ENCODE assay signal across 29 mouse cellular contexts in genomic region chr1:72804031-72804430, GRCm38 (mm10). TPM values are rescaled to one million over a fixed set of nuclear protein-coding genes. Genes with fewer than 3 reads are reported as not detected.
DNase-seq lines count a peak whose midpoint lies in the region; ATAC-seq and TF ChIP-seq lines count a peak whose summit lies in the region.
"Had no signal": no experiment of that assay in that cellular context is flagged by ENCODE, and none has a peak within 500 bp of the region (broad histone marks: within the 10 kb centered on the region; RNA-seq: fewer than 3 reads in every experiment).

No protein-coding gene starts in this region.

- H3K9me3 ChIP-seq in lung, embryonic 14.5 days (ENCODE audit: low read depth, low read length), result no peaks in the 10 kb centered on the region
- no peaks in the 10 kb centered on the region for H3K9me3 ChIP-seq in lung, postnatal 0 days (ENCODE audit: low read length)
- no peaks in the 10 kb centered on the region for H3K9me3 ChIP-seq in midbrain, postnatal 0 days (ENCODE audit: low read length)
- H3K9me3 ChIP-seq in midbrain, embryonic 15.5 days, result no peaks in the 10 kb centered on the region
- no peaks in the 10 kb centered on the region; the same call in 1 of the 2 replicates for H3K9me3 ChIP-seq in embryonic facial prominence, embryonic 10.5 days
- H3K9me3 ChIP-seq: embryonic facial prominence, embryonic 15.5 days; forebrain, embryonic 13.5 days; G1E; heart, embryonic 15.5 days; hindbrain, embryonic 12.5 days; limb, embryonic 13.5 days; midbrain, embryonic 12.5 days had no signal

- H3K27me3 ChIP-seq in lung, embryonic 14.5 days (ENCODE audit: insufficient read depth, low read length), result no peaks in the 10 kb centered on the region
- H3K27me3 ChIP-seq in lung, postnatal 0 days (replicated peaks; ENCODE audit: insufficient read depth, low read length), result no peaks in the 10 kb centered on the region
- H3K27me3 ChIP-seq in midbrain, postnatal 0 days (ENCODE audit: insufficient read depth, low read length), result no peaks in the 10 kb centered on the region
- no peaks in the 10 kb centered on the region for H3K27me3 ChIP-seq in midbrain, embryonic 15.5 days (replicated peaks)
- H3K27me3 ChIP-seq in embryonic facial prominence, embryonic 10.5 days (replicated peaks; ENCODE audit: low read depth, poor library complexity, severe bottlenecking), result no peaks in the 10 kb centered on the region
- H3K27me3 ChIP-seq: embryonic facial prominence, embryonic 15.5 days; forebrain, embryonic 13.5 days; heart, embryonic 15.5 days; hindbrain, embryonic 12.5 days; limb, embryonic 13.5 days; midbrain, embryonic 12.5 days had no signal

- peak; percentile 42 to 56 for DNase-seq in cerebellum, postnatal 14 days
- DNase-seq in cerebellum, adult 8-10 months, result no peak
- peak; percentile 51 for DNase-seq in lung, embryonic 14.5 days
- DNase-seq in lung, postnatal 0 days (ENCODE audit: low spot score), result no peak
- peak; percentile 49 for DNase-seq in midbrain, postnatal 0 days (ENCODE audit: low spot score)
- DNase-seq in embryonic facial prominence, embryonic 10.5 days (ENCODE audit: low spot score), result no peak
- DNase-seq: adrenal gland, adult 8-10 months; cerebellum, adult 9-11 months; gastrocnemius, postnatal 14 days; kidney, adult 11 months; kidney, postnatal 14 days; lung, postnatal 36 days; thymus, postnatal 4 days had no signal

- no peaks in the 10 kb centered on the region for H3K36me3 ChIP-seq in lung, embryonic 14.5 days (ENCODE audit: insufficient read depth)
- no peaks in the 10 kb centered on the region for H3K36me3 ChIP-seq in lung, postnatal 0 days (ENCODE audit: insufficient read depth, low read length)
- no peaks in the 10 kb centered on the region for H3K36me3 ChIP-seq in midbrain, postnatal 0 days (ENCODE audit: insufficient read depth, low read length)
- H3K36me3 ChIP-seq in midbrain, embryonic 15.5 days (replicated peaks), result no peaks in the 10 kb centered on the region
- H3K36me3 ChIP-seq in embryonic facial prominence, embryonic 10.5 days (replicated peaks), result no peaks in the 10 kb centered on the region
- H3K36me3 ChIP-seq: embryonic facial prominence, embryonic 15.5 days; G1E; heart, embryonic 15.5 days; hindbrain, embryonic 12.5 days; limb, embryonic 13.5 days; midbrain, embryonic 12.5 days had no signal

- 61% methylated on average over 4 of the region's 4 CpGs for WGBS in lung, embryonic 14.5 days
- WGBS in lung, postnatal 0 days, result 55% methylated on average over 4 of the region's 4 CpGs
- 58% methylated on average over 4 of the region's 4 CpGs for WGBS in midbrain, postnatal 0 days
- 79% methylated on average over 4 of the region's 4 CpGs for WGBS in midbrain, embryonic 15.5 days
- 89% methylated on average over 4 of the region's 4 CpGs for WGBS in embryonic facial prominence, embryonic 10.5 days

- H3K9ac ChIP-seq in lung, embryonic 14.5 days, result no peak overlapping the region
- H3K9ac ChIP-seq in lung, postnatal 0 days (replicated peaks; ENCODE audit: low read depth), result no peak overlapping the region
- no peak overlapping the region for H3K9ac ChIP-seq in midbrain, postnatal 0 days (replicated peaks; ENCODE audit: low read length, poor library complexity, severe bottlenecking)
- no peak overlapping the region for H3K9ac ChIP-seq in midbrain, embryonic 15.5 days
- H3K9ac ChIP-seq: embryonic facial prominence, embryonic 15.5 days; forebrain, embryonic 13.5 days; heart, embryonic 15.5 days; hindbrain, embryonic 12.5 days; limb, embryonic 13.5 days; midbrain, embryonic 12.5 days had no signal

- TF ChIP-seq CTCF in lung, embryonic 14.5 days (IDR thresholded peaks at IDR 0.05; ENCODE audit: low read depth), result no peak
- TF ChIP-seq CTCF in lung, postnatal 0 days (IDR thresholded peaks at IDR 0.05), result no peak
- TF ChIP-seq CTCF in midbrain, postnatal 0 days (IDR thresholded peaks at IDR 0.05), result no peak

- H3K4me1 ChIP-seq in lung, embryonic 14.5 days (ENCODE audit: insufficient read depth), result peaks cover 6% of the 10 kb centered on the region
- H3K4me1 ChIP-seq in lung, postnatal 0 days (ENCODE audit: insufficient read depth, low read depth, low read length), result no peaks in the 10 kb centered on the region
- H3K4me1 ChIP-seq in midbrain, postnatal 0 days (ENCODE audit: insufficient read depth, low read length), result no peaks in the 10 kb centered on the region; the same call in 1 of the 2 replicates
- H3K4me1 ChIP-seq in midbrain, embryonic 15.5 days, result peaks cover 13% of the 10 kb centered on the region
- H3K4me1 ChIP-seq in embryonic facial prominence, embryonic 10.5 days, result peaks cover 28% of the 10 kb centered on the region

- ATAC-seq in lung, embryonic 14.5 days (ENCODE audit: insufficient read depth), result no peak
- no peak for ATAC-seq in lung, postnatal 0 days
- no peak for ATAC-seq in midbrain, postnatal 0 days (ENCODE audit: low FRiP score)
- ATAC-seq in midbrain, embryonic 15.5 days (replicated peaks), result no peak
- ATAC-seq: forebrain, embryonic 13.5 days; inflammation-experienced regulatory T-cells, adult 6 months had no signal

- H3K4me2 ChIP-seq in lung, embryonic 14.5 days, result no peak overlapping the region
- no peak overlapping the region for H3K4me2 ChIP-seq in lung, postnatal 0 days (replicated peaks; ENCODE audit: low read depth, low read length)
- no peak overlapping the region for H3K4me2 ChIP-seq in midbrain, postnatal 0 days (ENCODE audit: low read depth, low read length, poor library complexity, severe bottlenecking)
- no peak overlapping the region for H3K4me2 ChIP-seq in midbrain, embryonic 15.5 days
- H3K4me2 ChIP-seq: embryonic facial prominence, embryonic 15.5 days; forebrain, embryonic 13.5 days; heart, embryonic 15.5 days; hindbrain, embryonic 12.5 days; limb, embryonic 13.5 days; liver, embryonic 11.5 days; midbrain, embryonic 12.5 days had no signal

- no peak overlapping the region for H3K4me3 ChIP-seq in lung, embryonic 14.5 days (ENCODE audit: low read depth, low read length)
- H3K4me3 ChIP-seq in lung, postnatal 0 days (ENCODE audit: low read depth, low read length), result no peak overlapping the region
- no peak overlapping the region for H3K4me3 ChIP-seq in midbrain, postnatal 0 days (ENCODE audit: low read depth, low read length)
- H3K4me3 ChIP-seq in midbrain, embryonic 15.5 days, result no peak overlapping the region
- no peak overlapping the region for H3K4me3 ChIP-seq in embryonic facial prominence, embryonic 10.5 days
- H3K4me3 ChIP-seq: embryonic facial prominence, embryonic 15.5 days; forebrain, embryonic 13.5 days; heart, embryonic 15.5 days; hindbrain, embryonic 12.5 days; limb, embryonic 13.5 days; midbrain, embryonic 12.5 days; myocyte had no signal

- H3K27ac ChIP-seq in lung, embryonic 14.5 days (ENCODE audit: low read depth), result no peak overlapping the region
- no peak overlapping the region for H3K27ac ChIP-seq in lung, postnatal 0 days (ENCODE audit: low read length)
- no peak overlapping the region for H3K27ac ChIP-seq in midbrain, postnatal 0 days (ENCODE audit: low read depth, low read length)
- no peak overlapping the region for H3K27ac ChIP-seq in midbrain, embryonic 15.5 days
- peak overlapping the region; percentile 51; the same call in 1 of the 2 replicates for H3K27ac ChIP-seq in embryonic facial prominence, embryonic 10.5 days (replicated peaks)
- H3K27ac ChIP-seq: embryonic facial prominence, embryonic 15.5 days; forebrain, embryonic 13.5 days; heart, embryonic 15.5 days; hindbrain, embryonic 12.5 days; limb, embryonic 13.5 days; midbrain, embryonic 12.5 days; stomach, postnatal 0 days had no signal

- TF ChIP-seq EP300 in lung, postnatal 0 days (IDR thresholded peaks at IDR 0.05), result no peak

RNA-seq across cellular contexts. Expression of gene Igfbp2, which starts 20.3 kb away (rescaled TPM):
- 321 and 352 TPM in 2 replicates for polyA plus RNA-seq in lung, embryonic 14.5 days (2014; fragmentation: Nextera tagmentation; extraction: Ambion mirVana)
- 51.4 and 58.5 TPM in 2 replicates for polyA plus RNA-seq in lung, postnatal 0 days (2015; fragmentation: Nextera tagmentation; extraction: Ambion mirVana)
- 432 and 450 TPM in 2 replicates for total RNA-seq in midbrain, postnatal 0 days (2014; rRNA removed)
- polyA plus RNA-seq in midbrain, postnatal 0 days (2015; fragmentation: Nextera tagmentation; extraction: Ambion mirVana), result 272 and 323 TPM in 2 replicates
- polyA plus RNA-seq in midbrain, embryonic 15.5 days (2015; fragmentation: Nextera tagmentation; extraction: Ambion mirVana), result 329 and 430 TPM in 2 replicates
- 474 and 479 TPM in 2 replicates for polyA plus RNA-seq in embryonic facial prominence, embryonic 10.5 days (2016; fragmentation: Nextera tagmentation; extraction: Ambion mirVana)
- total RNA-seq: granulocyte monocyte progenitor cell, adult 5-6 weeks; heart, postnatal 25 days; megakaryocyte, adult 5-6 weeks; neutrophil, adult 5-6 weeks had no signal
- polyA plus RNA-seq: G1E; inflammation-experienced regulatory T-cells, adult 6 months had no signal

Comparison
In these comparisons a context has a peak if more than half of its experiments do, and no peak if none do; other contexts are left out.
1. DNase-seq: peak in cerebellum, postnatal 14 days (2 of 2), lung, embryonic 14.5 days (single experiment) and midbrain, postnatal 0 days (single experiment); none in cerebellum, adult 8-10 months (single experiment), lung, postnatal 0 days (single experiment) and embryonic facial prominence, embryonic 10.5 days (single experiment).